Mouse (Mus musculus) liver, embryonic 14.5 days (tissue): ENCODE measurements around the gene Fanci. TPM values are rescaled to one million over a fixed set of nuclear protein-coding genes. Genes with fewer than 3 reads are reported as not detected.

ENCODE experiments used
- ATAC-seq: fragments of 200-750 bp; cut with Nextera tagmentation; 2 replicates; pipeline ENCODE4 v1.8.0; 2017; ENCODE audit warnings: moderate number of reproducible peaks, mild to moderate bottlenecking, moderate library complexity; ENCODE audit not compliant: insufficient read depth
- DNase-seq, 3 experiments: peaks; one replicate each; pipeline ENCODE4 v3.0.0-alpha.2; 2012 to 2013; ENCODE audit warnings: low read depth in 3 of 3, low spot score in 3 of 3
- H3K27ac ChIP-seq: fragments of 300-500 bp; sonication (generic); 2 replicates; pipeline ENCODE4 v1.5.1; 2014; ENCODE audit warnings: moderate library complexity, mild to moderate bottlenecking, control low read depth, inconsistent platforms
- H3K27me3 ChIP-seq: fragments of 300-500 bp; sonication (generic); 2 replicates; pipeline ENCODE4 v1.6.1; 2014; ENCODE audit warnings: mild to moderate bottlenecking, low read length, moderate library complexity; ENCODE audit not compliant: control insufficient read depth, insufficient read depth
- H3K36me3 ChIP-seq: fragments of 300-500 bp; sonication (generic); replicated peaks from 2 replicates; pipeline ENCODE4 v1.6.1; 2014; ENCODE audit warnings: low read depth; ENCODE audit not compliant: control insufficient read depth, insufficient read depth
- H3K4me1 ChIP-seq, 2 experiments: fragments of 200-500 bp in 1 of 2; fragments of 300-500 bp in 1 of 2; sonication (generic) in 1 of 2; replicated peaks; 2 replicates each; pipeline ENCODE4 v1.6.1; 2012 to 2014; ENCODE audit warnings: antibody characterized with exemption in 1 of 2, inconsistent platforms in 1 of 2, low read length in 1 of 2; ENCODE audit not compliant: control insufficient read depth in 2 of 2, insufficient read depth in 2 of 2
- H3K4me2 ChIP-seq: fragments of 300-500 bp; sonication (generic); 2 replicates; pipeline ENCODE4 v1.6.1; 2014; ENCODE audit warnings: low read depth, mild to moderate bottlenecking, control low read depth, moderate library complexity
- H3K4me3 ChIP-seq, 2 experiments: fragments of 200-500 bp in 1 of 2; fragments of 300-500 bp in 1 of 2; sonication (generic) in 1 of 2; 2 replicates each; pipeline ENCODE4 v1.5.1; 2012 to 2014; ENCODE audit warnings: low read depth in 2 of 2, low read length in 2 of 2, mild to moderate bottlenecking in 2 of 2, control low read depth in 1 of 2, inconsistent platforms in 1 of 2, moderate library complexity in 1 of 2; ENCODE audit not compliant: insufficient read depth in 1 of 2
- H3K9ac ChIP-seq: fragments of 300-500 bp; sonication (generic); replicated peaks from 2 replicates; pipeline ENCODE4 v1.6.1; 2014; ENCODE audit warnings: mild to moderate bottlenecking, control low read depth, moderate library complexity
- H3K9me3 ChIP-seq: fragments of 300-500 bp; sonication (generic); 2 replicates; pipeline ENCODE4 v1.6.1; 2016; ENCODE audit warnings: low read length, mixed read lengths; ENCODE audit not compliant: control insufficient read depth
- CTCF ChIP-seq: IDR thresholded peaks from 2 replicates; pipeline ENCODE4 v1.5.1; 2016; ENCODE audit warnings: antibody characterized with exemption, low read depth, control low read depth
- EP300 ChIP-seq: IDR thresholded peaks from 2 replicates; pipeline ENCODE4 v1.6.1; 2016; ENCODE audit warnings: antibody characterized with exemption, low read depth
- WGBS: fragments of 180-500 bp; shearing (Covaris S2); extraction: QIAGEN DNeasy Blood & Tissue Kit; methylation state at CpG from one replicate; pipeline ENCODE4 v1.1.7; 2014; ENCODE audit not compliant: insufficient replicate concordance; 5-methylcytosine and 5-hydroxymethylcytosine counted together
- polyA plus RNA-seq, 2 experiments: library from polyadenylated mRNA; depleted of rRNA in 1 of 2; stranded (reverse) in 1 of 2; unstranded in 1 of 2; fragments of >200 nt; fragmentation: Nextera tagmentation in 1 of 2; extraction: Ambion mirVana in 1 of 2; gene quantifications; 2 replicates each; pipeline versions ENCODE4 v1.2.1 to v1.2.3; 2012 to 2014

Fanci gene
- polyA plus RNA-seq, 2 experiments, result 6.7 to 10.0 TPM

DNA sequence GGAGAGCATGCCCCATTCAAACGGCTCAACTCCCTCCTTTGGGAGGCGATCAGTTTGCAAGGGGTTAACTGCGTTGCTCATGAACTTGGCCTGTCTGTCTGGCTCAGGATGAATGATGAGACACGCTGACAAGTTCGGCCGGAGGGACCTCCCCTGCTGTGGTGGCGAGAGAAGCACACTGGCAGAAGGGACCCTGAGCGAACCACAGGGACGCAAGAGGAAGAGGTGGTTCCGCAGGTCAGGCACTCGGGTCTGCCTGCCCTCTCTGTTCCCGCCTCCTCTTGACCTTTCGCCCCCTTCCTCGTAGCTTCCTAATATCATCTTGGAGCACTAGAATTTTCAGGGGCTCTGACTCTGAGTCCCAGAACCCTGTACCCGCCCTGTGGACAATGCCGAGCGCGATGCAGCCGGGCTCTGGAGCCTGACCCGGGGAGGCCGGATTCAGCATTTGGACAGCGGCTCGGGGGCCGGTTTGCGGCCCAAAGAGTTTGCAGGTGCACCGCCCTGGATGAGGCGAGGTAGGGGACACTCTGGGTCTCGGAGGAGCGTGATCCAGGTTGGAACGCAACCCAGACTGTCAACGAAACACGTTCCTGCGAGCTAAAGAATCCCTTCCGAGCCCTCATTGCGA, 107.4 kb downstream of the Fanci start:
- ATAC-seq (no peak), DNase-seq (no peak)
- Histone ChIP-seq H3K27ac (no peak overlapping the region), H3K27me3 (peaks cover 93% of the 10 kb centered on the region), H3K4me1 (no peaks in the 10 kb centered on the region), H3K9ac (no peak overlapping the region), H3K9me3 (no peaks in the 10 kb centered on the region), H3K4me3 (no peak overlapping the region), H3K36me3 (no peaks in the 10 kb centered on the region), H3K4me2 (no peak overlapping the region)
- TF ChIP-seq CTCF, result no peak
- TF ChIP-seq EP300, result no peak
- WGBS, result 1% methylated on average over 35 of the region's 35 CpGs

Other genes with a start within 250 kb of the Fanci start
- gene Mfge8, start 242.9 kb upstream of the Fanci start, polyA plus RNA-seq (2012; rRNA removed), result 44.5 and 46.0 TPM in 2 replicates
- 55.3 and 64.5 TPM in 2 replicates for gene Mfge8, start 242.9 kb upstream of the Fanci start, polyA plus RNA-seq (2014; fragmentation: Nextera tagmentation; extraction: Ambion mirVana)
- gene Abhd2, start 118.7 kb upstream of the Fanci start, polyA plus RNA-seq (2012; rRNA removed), result 5.6 and 6.0 TPM in 2 replicates
- gene Abhd2, start 118.7 kb upstream of the Fanci start, polyA plus RNA-seq (2014; fragmentation: Nextera tagmentation; extraction: Ambion mirVana), result 11.4 TPM in 2 replicates
- 0.03 and 0.04 TPM in 2 replicates for gene Rlbp1, start 4.9 kb upstream of the Fanci start, polyA plus RNA-seq (2012; rRNA removed)
- not detected in 2 replicates for gene Rlbp1, start 4.9 kb upstream of the Fanci start, polyA plus RNA-seq (2014; fragmentation: Nextera tagmentation; extraction: Ambion mirVana)
- gene Polg, start 74.4 kb downstream of the Fanci start, polyA plus RNA-seq (2012; rRNA removed), result 14.4 and 15.4 TPM in 2 replicates
- 14.0 and 16.2 TPM in 2 replicates for gene Polg, start 74.4 kb downstream of the Fanci start, polyA plus RNA-seq (2014; fragmentation: Nextera tagmentation; extraction: Ambion mirVana)
- 0.03 TPM in 2 replicates for gene Rhcg, start 225.7 kb downstream of the Fanci start, polyA plus RNA-seq (2012; rRNA removed)
- gene Rhcg, start 225.7 kb downstream of the Fanci start, polyA plus RNA-seq (2014; fragmentation: Nextera tagmentation; extraction: Ambion mirVana), result not detected in 2 replicates